Mouse (Mus musculus): ENCODE results near the gene Hsf4. TPM values are rescaled to one million over a fixed set of nuclear protein-coding genes. Genes with fewer than 3 reads are reported as not detected.
A peak's percentile ranks its signal among the peaks of the same experiment; 100 is the strongest.

Gene Hsf4
- polyA plus RNA-seq, 1 experiment: 0.95 TPM

GRCm38 (mm10) chr8:105315073-105315769 lies 45.6 kb downstream of the Hsf4 start:
- H3K4me1 ChIP-seq (ENCODE audit: control insufficient read depth, insufficient read depth, low read length): no peaks in the 10 kb centered on the region; the same call in 1 of the 2 replicates
- 93% methylated on average over 18 of the region's 18 CpGs for whole genome bisulfite sequencing
- no peak for TF ChIP-seq CTCF (IDR thresholded peaks at IDR 0.05; ENCODE audit: control insufficient read depth, insufficient read depth, low read length)
- no peak overlapping the region for H3K4me3 ChIP-seq (replicated peaks; ENCODE audit: control insufficient read depth, low read depth, low read length)
- no peak overlapping the region for H3K27ac ChIP-seq (ENCODE audit: control insufficient read depth, insufficient read depth, low read depth, low read length, poor library complexity)

GRCm38 (mm10) chr8:105317941-105318340 lies 48.3 kb downstream of the Hsf4 start:
- no peak overlapping the region for H3K27ac ChIP-seq (ENCODE audit: control insufficient read depth, insufficient read depth, low read depth, low read length, poor library complexity)
- no peak overlapping the region for H3K4me3 ChIP-seq (replicated peaks; ENCODE audit: control insufficient read depth, low read depth, low read length)
- no peaks in the 10 kb centered on the region; the same call in 1 of the 2 replicates for H3K4me1 ChIP-seq (ENCODE audit: control insufficient read depth, insufficient read depth, low read length)
- 91% methylated on average over 4 of the region's 4 CpGs for WGBS
- TF ChIP-seq POLR2A (IDR thresholded peaks at IDR 0.05; ENCODE audit: borderline replicate concordance, control insufficient read depth, low read depth, low read length) (no peak), CTCF (IDR thresholded peaks at IDR 0.05; ENCODE audit: control insufficient read depth, insufficient read depth, low read length) (no peak)

- Histone ChIP-seq H3K4me3 (replicated peaks; ENCODE audit: control insufficient read depth, low read depth, low read length) (no peak overlapping the region), H3K27ac (ENCODE audit: control insufficient read depth, insufficient read depth, low read depth, low read length, poor library complexity) (no peak overlapping the region), H3K4me1 (ENCODE audit: control insufficient read depth, insufficient read depth, low read length) (peaks cover 1% of the 10 kb centered on the region; the same call in 1 of the 2 replicates)
- WGBS: 89% methylated on average over 11 of the region's 11 CpGs
- no peak for TF ChIP-seq POLR2A (IDR thresholded peaks at IDR 0.05; ENCODE audit: borderline replicate concordance, control insufficient read depth, low read depth, low read length)
- no peak for TF ChIP-seq CTCF (IDR thresholded peaks at IDR 0.05; ENCODE audit: control insufficient read depth, insufficient read depth, low read length)
These were observed 49.1 kb downstream of the Hsf4 start for GRCm38 (mm10) chr8:105318662-105319190.

GRCm38 (mm10) chr8:105323183-105323582 lies 53.6 kb downstream of the Hsf4 start:
- no peak for TF ChIP-seq POLR2A (IDR thresholded peaks at IDR 0.05; ENCODE audit: borderline replicate concordance, control insufficient read depth, low read depth, low read length)
- no peak for TF ChIP-seq CTCF (IDR thresholded peaks at IDR 0.05; ENCODE audit: control insufficient read depth, insufficient read depth, low read length)
- H3K4me1 ChIP-seq (ENCODE audit: control insufficient read depth, insufficient read depth, low read length): peaks cover 1% of the 10 kb centered on the region; the same call in 1 of the 2 replicates
- WGBS: 63% methylated on average over 4 of the region's 4 CpGs
- peak overlapping the region; percentile 64 for H3K4me3 ChIP-seq (replicated peaks; ENCODE audit: control insufficient read depth, low read depth, low read length)
- H3K27ac ChIP-seq (ENCODE audit: control insufficient read depth, insufficient read depth, low read depth, low read length, poor library complexity): peak overlapping the region; percentile 61; the same call in 1 of the 2 replicates

Other genes with a start within 250 kb of the Hsf4 start
- gene Ces3a, start 221.2 kb upstream of the Hsf4 start, polyA plus RNA-seq (2011; ENCODE audit: insufficient read depth, insufficient read length, low replicate concordance, missing spikeins): 2.3 and 7.1 TPM in 2 replicates
- 0.95 and 1.3 TPM in 2 replicates for gene Ces3b, start 186.0 kb upstream of the Hsf4 start, polyA plus RNA-seq (2011; ENCODE audit: insufficient read depth, insufficient read length, low replicate concordance, missing spikeins)
- not detected in 2 replicates for gene Ces4a, start 138.0 kb upstream of the Hsf4 start, polyA plus RNA-seq (2011; ENCODE audit: insufficient read depth, insufficient read length, low replicate concordance, missing spikeins)
- 9.7 and 36.4 TPM in 2 replicates for gene Cbfb, start 99.1 kb upstream of the Hsf4 start, polyA plus RNA-seq (2011; ENCODE audit: insufficient read depth, insufficient read length, low replicate concordance, missing spikeins)
- gene D230025D16Rik, start 44.7 kb upstream of the Hsf4 start, polyA plus RNA-seq (2011; ENCODE audit: insufficient read depth, insufficient read length, low replicate concordance, missing spikeins): 5.0 and 17.2 TPM in 2 replicates
- gene B3gnt9, start 14.6 kb upstream of the Hsf4 start, polyA plus RNA-seq (2011; ENCODE audit: insufficient read depth, insufficient read length, low replicate concordance, missing spikeins): 0.82 TPM in 1 of 2 replicates, not detected in the other
- gene Tradd, start 5.2 kb upstream of the Hsf4 start, polyA plus RNA-seq (2011; ENCODE audit: insufficient read depth, insufficient read length, low replicate concordance, missing spikeins): 11.3 and 12.0 TPM in 2 replicates
- 0.50 and 3.7 TPM in 2 replicates for gene Fbxl8, start 5.2 kb upstream of the Hsf4 start, polyA plus RNA-seq (2011; ENCODE audit: insufficient read depth, insufficient read length, low replicate concordance, missing spikeins)
- gene Nol3, start 6.3 kb downstream of the Hsf4 start, polyA plus RNA-seq (2011; ENCODE audit: insufficient read depth, insufficient read length, low replicate concordance, missing spikeins): 0.70 TPM in 1 of 2 replicates, not detected in the other
- gene 4931428F04Rik, start 20.1 kb downstream of the Hsf4 start, polyA plus RNA-seq (2011; ENCODE audit: insufficient read depth, insufficient read length, low replicate concordance, missing spikeins): 1.5 and 2.2 TPM in 2 replicates
- gene Exoc3l, start 26.3 kb downstream of the Hsf4 start, polyA plus RNA-seq (2011; ENCODE audit: insufficient read depth, insufficient read length, low replicate concordance, missing spikeins): 5.7 and 10.4 TPM in 2 replicates
- gene E2f4, start 27.9 kb downstream of the Hsf4 start, polyA plus RNA-seq (2011; ENCODE audit: insufficient read depth, insufficient read length, low replicate concordance, missing spikeins): 108 and 115 TPM in 2 replicates
- 8.2 and 11.5 TPM in 2 replicates for gene Elmo3, start 35.8 kb downstream of the Hsf4 start, polyA plus RNA-seq (2011; ENCODE audit: insufficient read depth, insufficient read length, low replicate concordance, missing spikeins)
- 7.8 and 19.9 TPM in 2 replicates for gene Lrrc29, start 56.5 kb downstream of the Hsf4 start, polyA plus RNA-seq (2011; ENCODE audit: insufficient read depth, insufficient read length, low replicate concordance, missing spikeins)
- gene Tmem208, start 56.6 kb downstream of the Hsf4 start, polyA plus RNA-seq (2011; ENCODE audit: insufficient read depth, insufficient read length, low replicate concordance, missing spikeins): 81.6 and 140 TPM in 2 replicates
- 24.6 and 66.3 TPM in 2 replicates for gene Fhod1, start 78.2 kb downstream of the Hsf4 start, polyA plus RNA-seq (2011; ENCODE audit: insufficient read depth, insufficient read length, low replicate concordance, missing spikeins)
- 3.7 and 7.8 TPM in 2 replicates for gene Slc9a5, start 79.0 kb downstream of the Hsf4 start, polyA plus RNA-seq (2011; ENCODE audit: insufficient read depth, insufficient read length, low replicate concordance, missing spikeins)
- not detected in 2 replicates for gene Plekhg4, start 103.5 kb downstream of the Hsf4 start, polyA plus RNA-seq (2011; ENCODE audit: insufficient read depth, insufficient read length, low replicate concordance, missing spikeins)
- not detected in 2 replicates for gene Kctd19, start 143.7 kb downstream of the Hsf4 start, polyA plus RNA-seq (2011; ENCODE audit: insufficient read depth, insufficient read length, low replicate concordance, missing spikeins)
- 1.1 and 3.0 TPM in 2 replicates for gene Lrrc36, start 143.8 kb downstream of the Hsf4 start, polyA plus RNA-seq (2011; ENCODE audit: insufficient read depth, insufficient read length, low replicate concordance, missing spikeins)
- 3.3 and 3.5 TPM in 2 replicates for gene Tppp3, start 201.7 kb downstream of the Hsf4 start, polyA plus RNA-seq (2011; ENCODE audit: insufficient read depth, insufficient read length, low replicate concordance, missing spikeins)
- 7.3 and 10.1 TPM in 2 replicates for gene Zdhhc1, start 227.1 kb downstream of the Hsf4 start, polyA plus RNA-seq (2011; ENCODE audit: insufficient read depth, insufficient read length, low replicate concordance, missing spikeins)
- 0.82 TPM in 1 of 2 replicates, not detected in the other for gene Hsd11b2, start 249.0 kb downstream of the Hsf4 start, polyA plus RNA-seq (2011; ENCODE audit: insufficient read depth, insufficient read length, low replicate concordance, missing spikeins)

Data from bone marrow, adult 2 months (tissue).